Mouse (Mus musculus) ovary, postnatal 14 days (tissue): ENCODE data around the gene Mtg1.

Experiments used
- DNase-seq: peaks from one replicate; pipeline ENCODE4 v3.0.0; 2022; ENCODE audit warnings: low spot score

Gene Mtg1

DNA sequence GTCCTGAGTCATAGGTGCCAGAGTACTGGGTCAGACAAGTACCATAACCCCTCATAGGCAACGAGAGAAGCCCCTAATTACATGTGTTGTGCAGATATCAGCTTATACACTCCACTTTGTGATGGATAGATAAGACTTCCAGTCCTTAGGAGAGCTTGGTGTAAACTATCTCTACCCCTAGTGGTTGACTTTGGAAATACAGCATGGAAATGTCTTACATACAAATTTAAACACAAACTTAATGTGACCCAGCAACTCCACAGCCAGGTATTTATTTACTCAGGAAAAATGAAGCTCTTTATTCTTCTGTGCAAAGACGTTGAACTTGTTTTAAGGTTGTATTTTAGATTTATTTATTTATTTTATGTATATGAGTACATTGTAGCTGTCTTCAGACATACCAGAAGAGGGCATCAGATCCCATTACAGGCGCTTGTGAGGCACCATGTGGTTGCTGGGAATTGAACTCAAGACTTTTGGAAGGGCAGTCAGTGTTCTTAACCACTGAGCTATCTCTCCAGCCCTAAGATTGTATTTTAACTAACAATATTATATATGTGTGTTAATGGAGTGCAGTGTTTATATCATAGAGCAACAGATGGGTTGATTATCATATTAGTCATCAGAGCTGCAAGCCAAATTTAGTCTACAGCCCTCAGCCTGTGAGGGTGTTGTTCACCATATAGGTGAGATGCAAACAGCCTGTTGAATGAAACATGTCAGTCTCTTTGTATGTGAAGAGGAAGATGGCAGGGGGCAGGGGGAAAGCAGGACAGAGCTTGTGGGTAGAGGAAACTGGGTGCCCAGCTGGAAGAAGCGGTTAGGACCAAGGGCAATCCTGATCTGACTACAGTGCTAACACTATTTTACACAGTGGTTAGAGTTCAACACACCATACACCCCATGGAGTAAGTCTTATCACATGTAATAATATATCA, 51.3 kb downstream of the Mtg1 start:
- DNase-seq, result no peak

DNA sequence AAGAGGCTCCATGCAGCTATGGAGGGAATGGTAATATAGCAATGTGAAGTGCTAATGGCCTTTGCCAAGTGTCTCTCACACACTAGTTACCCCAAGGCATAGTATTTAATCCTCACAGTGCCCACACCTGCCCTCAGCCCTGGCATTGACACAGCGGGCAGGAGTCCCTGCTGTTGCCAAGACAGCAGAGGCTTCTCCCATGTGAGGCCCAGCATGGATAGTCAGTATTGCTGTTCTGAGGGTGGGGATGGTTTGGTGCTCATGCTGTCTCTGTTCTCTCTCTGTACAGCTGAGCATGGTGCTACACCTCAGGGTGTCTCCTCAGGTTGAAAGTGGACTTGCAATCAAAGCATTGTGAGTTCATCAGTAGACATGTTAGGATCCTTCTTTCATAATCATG, 53.1 kb downstream of the Mtg1 start:
- no peak for DNase-seq

DNA sequence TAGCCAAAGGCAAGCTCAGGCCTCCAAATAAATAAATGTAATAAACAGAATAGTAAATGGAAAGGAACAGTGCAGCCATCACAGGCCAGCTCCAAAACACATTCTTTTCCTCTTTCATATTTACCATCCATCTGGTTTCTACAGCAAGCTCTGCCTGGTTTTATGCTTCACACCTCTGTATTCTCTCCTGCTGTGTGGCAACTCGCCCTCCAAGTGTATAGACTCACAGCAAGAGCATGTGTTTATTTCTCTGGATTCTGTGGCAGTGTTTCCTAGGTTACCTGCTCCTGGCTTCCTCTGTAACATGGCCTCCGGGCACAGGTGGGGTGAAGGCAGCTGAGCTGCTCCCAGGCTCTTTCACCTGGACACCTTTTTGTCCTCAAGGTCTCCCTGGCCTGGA, 55.1 kb downstream of the Mtg1 start:
- DNase-seq, result no peak

DNA sequence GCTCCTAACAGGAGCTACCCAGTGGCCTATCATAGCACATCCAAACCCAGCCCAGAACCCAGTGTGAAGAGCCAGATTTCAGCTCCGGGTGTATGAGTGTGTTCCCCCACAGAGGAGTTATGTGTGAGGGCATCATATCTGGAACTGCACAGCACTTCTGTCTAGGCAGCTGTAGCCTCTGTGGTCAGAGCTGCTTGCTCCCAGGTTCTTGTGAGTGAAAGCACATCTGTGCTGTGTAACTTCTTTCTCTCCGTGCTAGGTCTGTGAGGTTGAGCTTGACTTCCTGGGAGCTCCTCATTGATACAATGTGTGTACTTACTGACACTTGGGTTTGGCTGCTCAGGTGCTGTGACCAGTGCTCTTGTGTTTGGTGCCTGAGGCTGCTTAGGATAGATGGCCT, 55.5 kb downstream of the Mtg1 start:
- no peak for DNase-seq

DNA sequence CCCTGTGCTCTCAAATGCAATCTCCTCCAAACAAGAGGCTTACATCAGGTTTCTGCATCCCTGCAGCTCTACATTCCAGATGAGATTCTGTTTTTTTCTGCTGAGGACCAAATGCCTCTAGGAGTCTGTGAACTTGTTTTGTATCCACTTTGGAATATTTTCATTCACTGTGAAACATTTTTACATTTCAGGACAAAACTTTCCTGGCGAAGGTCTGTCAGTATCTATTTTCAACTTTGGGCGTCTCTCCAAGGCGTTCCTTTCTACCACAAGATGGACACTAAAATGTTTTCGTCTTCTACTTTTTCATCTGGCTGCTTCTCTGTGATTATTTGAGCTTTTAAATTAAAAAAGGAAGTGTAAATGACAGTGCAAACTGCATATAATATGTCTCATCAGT, 56.7 kb downstream of the Mtg1 start:
- no peak for DNase-seq

DNA sequence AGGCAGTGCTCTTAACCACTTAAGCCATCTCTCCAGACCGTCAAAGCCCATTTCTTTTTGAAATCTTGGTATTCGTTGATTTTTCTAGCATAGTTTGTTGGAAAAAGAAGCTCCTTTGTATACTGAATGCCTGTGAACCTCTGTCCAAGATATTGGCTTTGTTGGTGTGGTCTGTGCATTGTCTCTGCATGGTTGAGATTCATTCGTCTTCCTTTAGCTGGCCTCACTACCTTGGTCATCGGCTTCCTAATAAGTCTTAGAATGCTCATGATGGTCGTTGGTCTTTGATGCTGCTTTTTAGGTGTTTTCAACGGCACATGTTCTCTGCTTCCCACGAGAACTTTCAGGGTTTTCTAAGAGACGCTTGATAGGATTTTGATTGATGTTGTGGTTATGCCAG, 58.6 kb downstream of the Mtg1 start:
- no peak for DNase-seq
